Mouse (Mus musculus): ENCODE data around the gene Cyp4x1. TPM values are rescaled to one million over a fixed set of nuclear protein-coding genes. Genes with fewer than 3 reads are reported as not detected.

The Cyp4x1 gene
- not detected for total RNA-seq (2023)

GRCm38 (mm10) chr4:115133621-115134295 is at the start of gene Cyp4x1:
Gene Cyp4x1 (minus strand): TSS chr4:115134281.

GRCm38 (mm10) chr4:115088611-115089338 is 45.3 kb downstream of the Cyp4x1 start, which contains the start of gene Pdzk1ip1:
Gene Pdzk1ip1 (plus strand): TSS chr4:115088708.

GRCm38 (mm10) chr4:115056371-115056920 is 77.6 kb downstream of the Cyp4x1 start, which contains the start of gene Tal1:
Gene Tal1 (plus strand): TSS chr4:115056426.

Other genes starting within 250 kb of the Cyp4x1 start
- 1.3 TPM for gene Foxd2, start 225.4 kb downstream of the Cyp4x1 start, total RNA-seq (2023)
- gene Foxe3, start 208.3 kb downstream of the Cyp4x1 start, total RNA-seq (2023), result not detected
- gene Cmpk1, start 147.0 kb downstream of the Cyp4x1 start, total RNA-seq (2023), result 50.9 TPM
- gene Stil, start 134.1 kb downstream of the Cyp4x1 start, total RNA-seq (2023), result 1.9 TPM
- 1.1 TPM for gene Tal1, start 77.9 kb downstream of the Cyp4x1 start, total RNA-seq (2023)
- 0.94 TPM for gene Pdzk1ip1, start 45.6 kb downstream of the Cyp4x1 start, total RNA-seq (2023)
- not detected for gene Cyp4a29, start 107.8 kb upstream of the Cyp4x1 start, total RNA-seq (2023)
- not detected for gene Cyp4a12a, start 164.8 kb upstream of the Cyp4x1 start, total RNA-seq (2023)